Mouse (Mus musculus): ENCODE measurements around the gene Nde1.

- TF ChIP-seq CTCF (IDR thresholded peaks at IDR 0.05) (no peak), EP300 (IDR thresholded peaks at IDR 0.05) (no peak)
Observed at GRCm38 (mm10) chr16:14160941-14161340, 2.1 kb upstream of the Nde1 start.
